8 mouse cellular contexts compared by ENCODE assay signal in genomic region chr6:71804061-71804829, GRCm38 (mm10). TPM values are rescaled to one million over a fixed set of nuclear protein-coding genes. Genes with fewer than 3 reads are reported as not detected.
DNase-seq lines count a peak whose midpoint lies in the region; ATAC-seq and TF ChIP-seq lines count a peak whose summit lies in the region.

No protein-coding gene starts in this region.

- H3K79me3 ChIP-seq in C2C12 (ENCODE audit: low read depth) = no peaks in the 10 kb centered on the region

- TF ChIP-seq POLR2A in kidney, adult 2 months (IDR thresholded peaks at IDR 0.05; ENCODE audit: low read depth, low read length) = no peak

- DNase-seq in adrenal gland, postnatal 10 days = peak; percentile 78
- DNase-seq in embryonic facial prominence, embryonic 11.5 days (ENCODE audit: low spot score) = peak; percentile 84
- peak; percentile 33 for DNase-seq in heart, adult 8-10 months (ENCODE audit: low spot score)
- peak; percentile 58 for DNase-seq in kidney, adult 2 months
- peak; percentile 91 for DNase-seq in midbrain, embryonic 14.5 days
- DNase-seq in splenic B cell, adult 2 months (ENCODE audit: low read depth, low spot score) = peak; percentile 82

- no peaks in the 10 kb centered on the region for H3K4me1 ChIP-seq in embryonic facial prominence, embryonic 11.5 days (ENCODE audit: control insufficient read depth, insufficient read depth, low read length)
- no peaks in the 10 kb centered on the region for H3K4me1 ChIP-seq in kidney, adult 2 months (ENCODE audit: control insufficient read depth, insufficient read depth, low read length)
- H3K4me1 ChIP-seq in limb, embryonic 12.5 days (replicated peaks) = no peaks in the 10 kb centered on the region
- H3K4me1 ChIP-seq in midbrain, embryonic 14.5 days (ENCODE audit: control insufficient read depth, insufficient read depth, low read length) = no peaks in the 10 kb centered on the region

- WGBS in embryonic facial prominence, embryonic 11.5 days = 32% methylated on average over 12 of the region's 12 CpGs
- 21% methylated on average over 12 of the region's 12 CpGs for WGBS in kidney, adult 2 months
- 27% methylated on average over 12 of the region's 12 CpGs for WGBS in limb, embryonic 12.5 days
- WGBS in midbrain, embryonic 14.5 days = 26% methylated on average over 12 of the region's 12 CpGs

- peaks cover 7% of the 10 kb centered on the region for H3K27me3 ChIP-seq in C2C12 (ENCODE audit: control insufficient read depth, insufficient read depth, insufficient read length)
- H3K27me3 ChIP-seq in embryonic facial prominence, embryonic 11.5 days (ENCODE audit: control insufficient read depth, insufficient read depth, low read length) = no peaks in the 10 kb centered on the region
- no peaks in the 10 kb centered on the region for H3K27me3 ChIP-seq in kidney, adult 2 months (replicated peaks; ENCODE audit: control insufficient read depth, insufficient read depth, low read length)
- no peaks in the 10 kb centered on the region for H3K27me3 ChIP-seq in limb, embryonic 12.5 days
- H3K27me3 ChIP-seq in midbrain, embryonic 14.5 days (ENCODE audit: control insufficient read depth, insufficient read depth, low read length) = no peaks in the 10 kb centered on the region
- no peaks in the 10 kb centered on the region; the same call in 1 of the 2 replicates for H3K27me3 ChIP-seq in splenic B cell, adult 2 months (ENCODE audit: control insufficient read depth, insufficient read depth, low read length, poor library complexity, severe bottlenecking)

- H3K79me2 ChIP-seq in C2C12 (ENCODE audit: control insufficient read depth, insufficient read depth) = no peaks in the 10 kb centered on the region

- no peak overlapping the region for H3K9ac ChIP-seq in embryonic facial prominence, embryonic 11.5 days (replicated peaks; ENCODE audit: low read length)
- no peak overlapping the region for H3K9ac ChIP-seq in limb, embryonic 12.5 days (replicated peaks)
- no peak overlapping the region for H3K9ac ChIP-seq in midbrain, embryonic 14.5 days (replicated peaks; ENCODE audit: low read length)

- H3K4me2 ChIP-seq in embryonic facial prominence, embryonic 11.5 days (ENCODE audit: low read depth, low read length) = no peak overlapping the region
- no peak overlapping the region for H3K4me2 ChIP-seq in limb, embryonic 12.5 days
- no peak overlapping the region for H3K4me2 ChIP-seq in midbrain, embryonic 14.5 days (ENCODE audit: low read length)

- no peak overlapping the region for H3ac ChIP-seq in C2C12 (ENCODE audit: control insufficient read depth, insufficient read length, low read depth)

- no peak overlapping the region for H3K27ac ChIP-seq in embryonic facial prominence, embryonic 11.5 days (replicated peaks; ENCODE audit: low read depth, low read length)
- H3K27ac ChIP-seq in kidney, adult 2 months (ENCODE audit: insufficient read depth, low read depth, low read length) = no peak overlapping the region
- no peak overlapping the region for H3K27ac ChIP-seq in limb, embryonic 12.5 days
- H3K27ac ChIP-seq in midbrain, embryonic 14.5 days (replicated peaks; ENCODE audit: low read depth, low read length) = peak overlapping the region; percentile 33; the same call in 1 of the 2 replicates

- TF ChIP-seq CTCF in C2C12 (IDR thresholded peaks at IDR 0.05; ENCODE audit: control insufficient read depth, insufficient read depth, insufficient read length) = peak; percentile 85
- peak; percentile 99 for TF ChIP-seq CTCF in kidney, adult 2 months (conservative IDR thresholded peaks at IDR 0.05; ENCODE audit: insufficient read depth, insufficient read length, low read depth, low read length)

- no peaks in the 10 kb centered on the region for H3K36me3 ChIP-seq in C2C12 (ENCODE audit: control insufficient read depth, insufficient read depth)
- no peaks in the 10 kb centered on the region for H3K36me3 ChIP-seq in embryonic facial prominence, embryonic 11.5 days (replicated peaks; ENCODE audit: control insufficient read depth, insufficient read depth, low read depth, low read length)
- H3K36me3 ChIP-seq in kidney, adult 2 months (ENCODE audit: control insufficient read depth, insufficient read depth, low read length) = no peaks in the 10 kb centered on the region
- H3K36me3 ChIP-seq in limb, embryonic 12.5 days = 0 out of 2 replicates have a peak, but pooled peaks cover 1% of the 10 kb centered on the region
- peaks cover 37% of the 10 kb centered on the region for H3K36me3 ChIP-seq in midbrain, embryonic 14.5 days (ENCODE audit: control insufficient read depth, insufficient read depth, low read length)
- no peaks in the 10 kb centered on the region for H3K36me3 ChIP-seq in splenic B cell, adult 2 months (ENCODE audit: control insufficient read depth, insufficient read depth, low read length, poor library complexity, severe bottlenecking)

- ATAC-seq in embryonic facial prominence, embryonic 11.5 days (replicated peaks; ENCODE audit: insufficient number of reproducible peaks, low FRiP score, low TSS enrichment, low read depth) = peak; percentile 74
- peak; percentile 75; the same call in 1 of the 2 replicates for ATAC-seq in limb, embryonic 12.5 days (ENCODE audit: insufficient number of reproducible peaks, insufficient read depth, low FRiP score, low TSS enrichment, low read depth)
- ATAC-seq in midbrain, embryonic 14.5 days (ENCODE audit: low FRiP score, low TSS enrichment) = peak; percentile 82

- no peak overlapping the region for H3K4me3 ChIP-seq in C2C12 (ENCODE audit: insufficient read depth, poor library complexity, severe bottlenecking)
- H3K4me3 ChIP-seq in embryonic facial prominence, embryonic 11.5 days (ENCODE audit: low read depth, low read length) = no peak overlapping the region
- no peak overlapping the region for H3K4me3 ChIP-seq in kidney, adult 2 months (ENCODE audit: insufficient read depth, low read depth, low read length)
- H3K4me3 ChIP-seq in limb, embryonic 12.5 days (replicated peaks) = no peak overlapping the region
- no peak overlapping the region for H3K4me3 ChIP-seq in midbrain, embryonic 14.5 days (replicated peaks; ENCODE audit: low read depth, low read length)

- no peaks in the 10 kb centered on the region for H3K9me3 ChIP-seq in embryonic facial prominence, embryonic 11.5 days (replicated peaks; ENCODE audit: control insufficient read depth, low read length)
- no peaks in the 10 kb centered on the region for H3K9me3 ChIP-seq in limb, embryonic 12.5 days
- H3K9me3 ChIP-seq in midbrain, embryonic 14.5 days (ENCODE audit: control insufficient read depth, low read length) = no peaks in the 10 kb centered on the region

TF ChIP-seq in C2C12, 6 proteins besides CTCF, POLR2A, EP300 and RAD21:
- no peak for TF ChIP-seq MYOG (IDR thresholded peaks at IDR 0.05; ENCODE audit: control insufficient read depth, extremely low read depth, insufficient read length)
- TF ChIP-seq MYOD1 (IDR thresholded peaks at IDR 0.05; ENCODE audit: control insufficient read depth, insufficient read length, low read depth) = no peak
- no peak for TF ChIP-seq FOSL1 (IDR thresholded peaks at IDR 0.05; ENCODE audit: insufficient read depth, low read length, poor library complexity, severe bottlenecking)
- no peak for TF ChIP-seq MAX (IDR thresholded peaks at IDR 0.05)
- no peak for TF ChIP-seq CEBPB (IDR thresholded peaks at IDR 0.05; ENCODE audit: low read depth)
- TF ChIP-seq USF1 (IDR thresholded peaks at IDR 0.05; ENCODE audit: low read depth) = no peak
TF ChIP-seq in C2C12: peak in this region for 0.

RNA-seq across cellular contexts. Expression of gene Mrpl35, which starts 22.5 kb away (rescaled TPM):
- polyA plus RNA-seq in C2C12 (2012; fragmentation: generic; extraction: Trizol) = 19.9 TPM
- 10 to 100 TPM; 54.7 to 62.4 TPM for total RNA-seq in adrenal gland, postnatal 10 days (2021)
- polyA plus RNA-seq in embryonic facial prominence, embryonic 11.5 days (2014; fragmentation: Nextera tagmentation; extraction: Ambion mirVana) = 68.1 and 73.0 TPM in 2 replicates
- 10 to 100 TPM; 44.3 to 51.9 (median 48.7) TPM for total RNA-seq in heart, adult 8-10 months (2022)
- 13.3 and 14.3 TPM in 2 replicates for polyA plus RNA-seq in kidney, adult 2 months (2012; rRNA removed)
- polyA plus RNA-seq in limb, embryonic 12.5 days (2016; fragmentation: Nextera tagmentation; extraction: Ambion mirVana) = 58.0 and 62.6 TPM in 2 replicates
- polyA plus RNA-seq in midbrain, embryonic 14.5 days (2014; fragmentation: Nextera tagmentation; extraction: Ambion mirVana) = 40.4 and 41.1 TPM in 2 replicates

RNA-seq across cellular contexts. Expression of gene Immt, which starts 26.9 kb away (rescaled TPM):
- 111 TPM for polyA plus RNA-seq in C2C12 (2012; fragmentation: generic; extraction: Trizol)
- total RNA-seq in adrenal gland, postnatal 10 days (2021) = 100 to 1,000 TPM; 382 to 423 TPM
- polyA plus RNA-seq in embryonic facial prominence, embryonic 11.5 days (2014; fragmentation: Nextera tagmentation; extraction: Ambion mirVana) = 189 and 192 TPM in 2 replicates
- total RNA-seq in heart, adult 8-10 months (2022) = 100 to 1,000 TPM; 620 to 631 (median 628) TPM
- polyA plus RNA-seq in kidney, adult 2 months (2012; rRNA removed) = 126 and 145 TPM in 2 replicates
- polyA plus RNA-seq in limb, embryonic 12.5 days (2016; fragmentation: Nextera tagmentation; extraction: Ambion mirVana) = 178 and 189 TPM in 2 replicates
- 161 and 173 TPM in 2 replicates for polyA plus RNA-seq in midbrain, embryonic 14.5 days (2014; fragmentation: Nextera tagmentation; extraction: Ambion mirVana)

Comparison
In these comparisons a context has a peak if more than half of its experiments do, and no peak if none do; other contexts are left out.
1. DNase-seq: peak in every context shown above with its lines; median percentile 91 in midbrain, embryonic 14.5 days; 84 in embryonic facial prominence, embryonic 11.5 days; 82 in splenic B cell, adult 2 months; 78 in adrenal gland, postnatal 10 days; 58 in kidney, adult 2 months; 33 in heart, adult 8-10 months.